Mouse (Mus musculus): ENCODE data around the gene Fam71e2.

Fam71e2 gene

DNA sequence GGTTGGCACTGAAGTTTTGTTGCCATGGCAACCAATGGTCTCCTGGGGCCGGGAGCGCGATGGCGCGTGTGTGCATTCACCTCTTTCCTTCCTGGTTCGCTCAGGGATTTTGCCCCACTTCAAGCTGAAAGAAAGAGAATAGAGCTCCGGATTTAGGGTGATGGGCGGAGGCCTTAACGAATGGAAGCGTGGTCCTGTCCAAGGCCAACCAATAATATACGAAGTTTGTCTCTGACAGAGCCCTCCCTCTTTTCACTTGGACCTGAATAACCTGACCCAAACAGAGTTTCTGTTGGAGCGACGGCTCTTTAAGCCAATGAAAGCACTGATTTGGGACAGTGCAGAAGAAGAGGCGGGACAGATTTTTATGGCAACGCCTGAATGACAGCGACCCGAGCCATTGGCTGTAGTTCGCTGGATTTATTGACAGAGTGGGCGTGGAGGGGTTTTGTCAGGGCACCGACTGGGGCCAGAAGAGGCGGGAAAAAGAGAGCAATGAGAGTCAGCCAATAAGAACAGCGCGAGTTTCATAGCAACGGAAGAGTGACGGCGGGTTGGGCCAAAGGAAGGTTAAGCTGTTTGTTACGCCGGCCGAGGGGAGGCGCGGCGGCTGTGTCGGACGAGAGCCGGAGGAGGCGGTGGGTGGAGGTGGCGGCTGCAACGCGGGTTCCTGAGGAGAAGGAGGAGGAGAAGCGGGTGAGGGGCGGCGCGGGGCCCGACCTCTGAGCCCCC, 31.4 kb downstream of the Fam71e2 start, which contains the start of gene Kmt5c:
TSS of gene Kmt5c (plus strand) at position 572 of the 732 bp plus-strand sequence.
- peak; percentile 100 for DNase-seq (ENCODE audit: low spot score)

DNA sequence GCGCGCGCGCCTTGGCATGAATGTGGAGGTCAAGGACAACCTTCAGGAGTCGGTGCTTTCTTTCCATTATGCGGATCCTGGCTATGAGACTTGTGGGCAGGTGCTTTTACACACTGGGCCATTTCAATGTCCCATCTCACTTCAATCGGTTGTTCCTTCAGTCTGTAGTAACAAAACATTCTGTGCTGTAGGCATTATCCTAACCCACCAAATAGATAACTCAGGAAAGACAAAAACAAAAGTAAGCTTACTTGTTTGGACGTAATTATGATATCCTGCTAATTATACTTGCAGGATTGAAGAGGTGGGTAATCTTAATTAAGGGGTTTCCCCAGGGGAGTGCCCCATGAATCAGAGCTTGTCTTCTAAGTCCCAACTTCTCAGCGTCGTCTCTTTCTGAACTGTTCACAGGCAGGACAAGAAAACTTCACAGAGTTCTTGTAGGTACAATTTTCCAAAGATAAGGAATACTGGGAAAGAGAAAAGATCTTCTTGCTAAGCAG, 32.0 kb downstream of the Fam71e2 start:
- no peak for DNase-seq (ENCODE audit: low spot score)

DNA sequence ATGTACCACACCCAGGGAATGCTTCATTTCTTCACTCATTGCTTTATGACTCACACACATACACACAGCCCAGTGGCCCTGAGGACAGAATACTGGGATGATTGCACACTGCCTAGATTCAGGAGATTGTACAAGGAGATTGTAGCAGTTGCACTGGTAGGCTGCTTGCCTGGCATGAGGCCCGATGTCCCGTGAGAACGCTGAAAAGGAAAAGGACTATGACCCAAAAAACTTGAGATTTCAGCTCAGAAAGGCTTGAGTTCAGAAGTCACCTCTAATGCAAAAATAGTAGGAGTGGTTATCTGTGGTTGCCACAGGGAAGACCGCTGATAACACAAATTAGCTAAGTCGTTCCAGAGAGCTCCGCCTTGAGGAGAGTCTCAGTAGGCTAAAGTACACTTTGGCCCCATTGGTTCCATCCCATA, 38.1 kb downstream of the Fam71e2 start:
- DNase-seq (ENCODE audit: low spot score) = no peak

DNA sequence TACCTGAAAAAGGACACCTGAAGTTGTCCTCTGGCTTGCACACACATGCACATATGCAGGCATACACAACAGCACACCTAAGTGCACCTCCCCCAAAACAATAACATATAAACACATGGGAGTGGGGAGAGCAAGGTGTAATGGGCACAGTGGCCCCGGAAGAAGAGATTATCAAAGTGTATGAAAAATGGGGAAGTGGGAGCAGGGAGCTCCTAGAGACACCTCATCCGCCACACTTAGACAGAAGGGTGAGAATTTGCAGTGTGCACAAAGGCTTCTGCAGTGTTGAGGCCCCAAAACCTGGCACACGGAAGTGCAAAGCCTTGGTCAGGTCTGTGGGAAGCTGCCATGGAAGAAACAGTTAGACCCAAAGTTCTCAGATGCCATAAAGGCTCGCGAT, 40.0 kb downstream of the Fam71e2 start:
- no peak for DNase-seq (ENCODE audit: low spot score)

DNA sequence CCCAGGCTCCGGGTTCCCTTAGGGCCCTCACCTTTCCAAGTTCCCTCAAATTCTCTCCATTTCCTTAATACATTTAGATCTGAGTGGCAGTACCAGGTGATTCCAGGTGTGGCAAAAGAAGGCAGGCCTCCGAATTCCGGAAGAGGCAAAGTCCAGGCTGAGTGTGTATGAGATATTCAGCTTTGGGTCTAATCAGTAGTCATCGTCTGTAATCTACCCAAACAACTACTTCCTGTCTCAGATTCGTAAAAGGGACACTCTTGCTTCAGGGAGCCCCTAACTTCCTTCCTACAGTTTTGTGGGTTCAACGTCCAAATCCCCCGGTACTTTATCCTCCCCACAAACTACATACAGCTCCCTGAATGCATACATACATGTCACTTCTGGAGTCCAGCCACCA, 45.9 kb downstream of the Fam71e2 start, which contains the start of gene Tmem150b:
TSS of gene Tmem150b (minus strand) at position 81 of the 400 bp plus-strand sequence.
- DNase-seq (ENCODE audit: low spot score) = no peak

DNA sequence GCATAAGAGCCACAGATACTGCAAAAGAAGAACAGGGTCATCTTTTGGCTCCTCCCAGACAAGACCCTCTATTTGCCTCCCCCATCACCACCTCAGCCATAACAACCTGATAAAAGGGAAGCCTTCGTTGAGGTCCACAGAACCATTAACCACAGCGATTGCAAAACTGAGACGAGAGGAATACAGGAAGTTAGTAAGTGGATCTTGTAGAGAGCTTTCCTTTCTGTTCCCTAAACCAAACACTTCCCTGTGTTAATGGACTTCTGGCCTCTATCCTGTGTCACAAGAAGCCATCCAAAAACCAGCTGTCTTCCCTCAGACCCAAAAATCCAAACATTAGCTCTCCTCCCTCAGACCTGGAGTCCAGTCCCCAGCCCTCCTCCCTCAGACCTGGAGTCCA, 46.7 kb downstream of the Fam71e2 start:
- no peak for DNase-seq (ENCODE audit: low spot score)

DNA sequence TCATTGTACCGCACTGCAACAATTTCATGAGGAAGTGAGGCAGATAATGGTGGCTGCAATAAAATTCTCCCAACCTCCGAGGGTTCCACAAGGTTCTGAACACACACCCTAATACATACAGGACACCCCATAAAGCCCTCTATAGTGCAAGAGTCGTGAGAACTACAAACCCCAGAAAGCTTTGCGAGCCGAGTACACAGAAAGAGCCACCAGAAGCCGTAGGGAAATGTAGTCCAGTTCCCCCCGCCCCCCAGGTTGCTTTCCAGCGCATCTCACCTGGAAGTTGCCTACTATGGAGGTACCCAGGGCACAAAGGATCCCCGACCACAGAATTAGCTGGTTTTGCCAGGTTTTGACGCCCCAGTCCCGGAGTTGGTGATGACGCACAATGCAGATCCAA, 47.6 kb downstream of the Fam71e2 start:
- DNase-seq (ENCODE audit: low spot score) = peak; percentile 56

DNA sequence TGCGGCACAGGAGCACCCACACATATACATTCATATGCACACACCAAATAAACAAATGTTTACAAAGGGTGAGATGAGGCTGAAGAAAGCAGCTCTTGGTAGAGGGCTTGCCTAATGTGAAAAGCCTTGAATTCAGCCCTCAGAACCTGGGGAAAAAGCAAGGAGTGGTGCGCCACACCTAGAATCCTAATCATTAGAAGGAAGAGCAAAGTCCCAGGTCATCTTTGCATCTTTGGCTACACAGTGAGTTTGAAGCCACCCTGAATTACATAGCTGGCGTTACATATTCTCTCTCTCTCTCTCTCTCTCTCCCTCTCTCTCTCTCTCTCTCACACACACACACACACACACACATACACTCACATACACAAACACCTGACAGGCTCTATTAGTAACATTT, 51.8 kb downstream of the Fam71e2 start:
- DNase-seq (ENCODE audit: low spot score) = no peak

DNA sequence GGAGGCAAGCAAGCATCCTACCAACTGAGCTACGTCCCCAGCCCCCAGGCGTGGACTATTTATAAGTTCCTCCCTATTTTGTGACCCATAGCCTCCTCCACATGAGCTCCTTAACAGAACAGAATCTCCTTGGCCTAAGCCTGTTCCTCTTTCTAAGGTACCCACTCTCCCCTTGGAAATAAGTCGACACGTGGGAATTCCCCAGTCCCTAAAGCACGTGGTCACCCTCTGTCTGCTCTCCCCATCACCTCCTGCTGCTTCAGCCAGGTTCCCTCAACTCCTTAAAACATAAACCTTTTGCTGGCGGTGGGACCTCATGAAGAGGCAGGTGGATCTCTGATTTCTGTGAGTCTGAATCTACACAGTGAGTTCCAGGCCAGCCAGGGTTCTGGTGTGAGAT, 54.1 kb downstream of the Fam71e2 start:
- DNase-seq (ENCODE audit: low spot score) = no peak

DNA sequence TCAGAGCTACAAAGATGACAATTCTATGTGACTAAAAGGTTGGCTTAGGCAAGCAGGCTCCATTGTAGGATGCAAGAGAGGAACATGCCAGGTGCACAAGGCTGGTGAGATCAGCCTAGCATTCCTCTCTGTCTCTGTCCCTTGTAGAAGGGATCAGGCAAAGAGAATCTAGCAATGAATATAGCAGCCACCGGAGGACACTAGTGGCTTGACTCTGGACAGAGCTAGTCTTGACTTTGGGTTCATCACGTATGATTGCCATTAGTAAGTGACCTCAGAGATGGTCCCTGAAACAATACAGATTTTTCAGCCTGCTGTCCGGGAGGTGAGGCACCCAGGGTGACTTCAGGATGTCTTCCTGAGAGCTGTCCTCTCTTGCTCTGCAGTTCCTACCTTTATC, 58.5 kb downstream of the Fam71e2 start:
- DNase-seq (ENCODE audit: low spot score) = no peak

DNA sequence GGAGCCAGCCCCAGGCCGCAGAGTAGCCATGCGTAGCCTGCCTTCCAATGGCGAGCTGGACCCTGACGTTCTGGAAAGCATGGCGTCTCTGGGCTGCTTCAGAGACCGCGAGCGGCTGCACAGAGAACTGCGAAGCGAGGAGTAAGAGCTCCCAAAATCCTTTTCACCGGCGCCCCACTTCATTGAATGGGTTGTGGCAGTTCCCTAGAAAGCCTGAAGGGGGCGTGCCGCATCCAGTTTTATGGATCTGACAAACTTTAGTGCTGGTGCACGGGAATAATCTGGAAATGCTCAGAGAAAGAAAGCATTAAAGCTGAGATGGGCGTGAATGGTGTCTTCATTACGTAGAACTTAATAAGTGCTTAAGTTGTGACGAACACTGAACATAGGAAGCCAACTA, 66.0 kb downstream of the Fam71e2 start:
- DNase-seq (ENCODE audit: low spot score) = peak; percentile 69

Data from embryo, embryonic 10.5 days (tissue).